ENCODE assay signal across 16 mouse cellular contexts in genomic region chr4:98541591-98541990, GRCm38 (mm10).
"Had no signal": no experiment of that assay in that cellular context is flagged by ENCODE, and none has a peak within 500 bp of the region (broad histone marks: within the 10 kb centered on the region; RNA-seq: fewer than 3 reads in every experiment).

No protein-coding gene starts in this region.

- ATAC-seq: hindbrain, embryonic 16.5 days; inflammation-experienced regulatory T-cells, adult 6 months; intestine, embryonic 15.5 days; intestine, postnatal 0 days had no signal

- DNase-seq: gastrocnemius, adult 2 months; gastrocnemius, postnatal 10 days; gastrocnemius, postnatal 25 days; heart, adult 2 months; heart, postnatal 4 days; kidney, adult 18-20 months; kidney, adult 8-10 months; kidney, postnatal 10 days; kidney, postnatal 25 days; kidney, postnatal 4 days; liver; liver, embryonic 13.5 days had no signal
